Mouse (Mus musculus) lung, embryonic 15.5 days (tissue): ENCODE results near the gene 1700061G19Rik. TPM values are rescaled to one million over a fixed set of nuclear protein-coding genes. Genes with fewer than 3 reads are reported as not detected.
A peak's percentile ranks its signal among the peaks of the same experiment; 100 is the strongest.

Experiments used
- ATAC-seq: fragments of 200-750 bp; cut with Nextera tagmentation; 2 replicates; pipeline ENCODE4 v1.8.0; 2017; ENCODE audit warnings: moderate number of reproducible peaks, borderline replicate concordance; ENCODE audit not compliant: low FRiP score, low TSS enrichment; ENCODE audit errors: extremely low read depth
- H3K27ac ChIP-seq: fragments of 300-500 bp; sonication (generic); 2 replicates; pipeline ENCODE4 v1.5.1; 2015; ENCODE audit warnings: moderate library complexity, mild to moderate bottlenecking, inconsistent platforms
- H3K27me3 ChIP-seq: fragments of 300-500 bp; sonication (generic); 2 replicates; pipeline ENCODE4 v1.6.1; 2015; ENCODE audit warnings: inconsistent platforms
- H3K36me3 ChIP-seq: fragments of 300-500 bp; sonication (generic); 2 replicates; pipeline ENCODE4 v1.6.1; 2015; ENCODE audit warnings: inconsistent platforms
- H3K4me1 ChIP-seq: fragments of 300-500 bp; sonication (generic); 2 replicates; pipeline ENCODE4 v1.6.1; 2015; ENCODE audit warnings: inconsistent platforms
- H3K4me2 ChIP-seq: fragments of 300-500 bp; sonication (generic); 2 replicates; pipeline ENCODE4 v1.6.1; 2015; ENCODE audit warnings: inconsistent platforms, mild to moderate bottlenecking, moderate library complexity
- H3K4me3 ChIP-seq: fragments of 300-500 bp; sonication (generic); 2 replicates; pipeline ENCODE4 v1.5.1; 2015; ENCODE audit warnings: mild to moderate bottlenecking, inconsistent platforms
- H3K9ac ChIP-seq: fragments of 300-500 bp; sonication (generic); 2 replicates; pipeline ENCODE4 v1.6.1; 2015; ENCODE audit warnings: inconsistent platforms
- H3K9me3 ChIP-seq: fragments of 300-500 bp; sonication (generic); 2 replicates; pipeline ENCODE4 v1.6.1; 2016; ENCODE audit warnings: inconsistent platforms
- WGBS: fragments of 180-500 bp; shearing (Covaris S2); methylation state at CpG from one replicate; pipeline ENCODE4 v1.1.7; 2015; 5-methylcytosine and 5-hydroxymethylcytosine counted together
- polyA plus RNA-seq: library from polyadenylated mRNA; unstranded; fragments of >200 nt; fragmentation: Nextera tagmentation; extraction: Ambion mirVana; gene quantifications from 2 replicates; pipeline ENCODE4 v1.2.1, GENCODE M21; 2015

1700061G19Rik gene
- polyA plus RNA-seq, 1 experiment from 2014 or later: 0.35 TPM

- H3K4me2 ChIP-seq: no peak overlapping the region
- no peak for ATAC-seq
- H3K9ac ChIP-seq: no peak overlapping the region
- H3K4me1 ChIP-seq: no peaks in the 10 kb centered on the region
- H3K4me3 ChIP-seq: no peak overlapping the region
- 69% methylated on average over 7 of the region's 7 CpGs for WGBS
- no peak overlapping the region for H3K27ac ChIP-seq
- H3K27me3 ChIP-seq: no peaks in the 10 kb centered on the region
- no peaks in the 10 kb centered on the region for H3K36me3 ChIP-seq
- no peaks in the 10 kb centered on the region for H3K9me3 ChIP-seq
These were observed 2.8 kb upstream of the 1700061G19Rik start for GRCm38 (mm10) chr17:56872512-56872911.

GRCm38 (mm10) chr17:56874237-56874636 is 1.0 kb upstream of the 1700061G19Rik start, which contains the start of gene Acsbg2:
Acsbg2 (minus strand) TSS chr17:56874447.
- 89% methylated on average over 2 of the region's 2 CpGs for WGBS
- Histone ChIP-seq H3K4me2 (no peak within 1 kb of the TSS), H3K9ac (no peak within 1 kb of the TSS), H3K4me3 (no peak within 1 kb of the TSS), H3K9me3 (no peaks in the 10 kb centered on the region), H3K27me3 (no peaks in the 10 kb centered on the region), H3K4me1 (no peaks in the 10 kb centered on the region), H3K36me3 (no peaks in the 10 kb centered on the region), H3K27ac (no peak within 1 kb of the TSS)
- no peak for ATAC-seq

DNA sequence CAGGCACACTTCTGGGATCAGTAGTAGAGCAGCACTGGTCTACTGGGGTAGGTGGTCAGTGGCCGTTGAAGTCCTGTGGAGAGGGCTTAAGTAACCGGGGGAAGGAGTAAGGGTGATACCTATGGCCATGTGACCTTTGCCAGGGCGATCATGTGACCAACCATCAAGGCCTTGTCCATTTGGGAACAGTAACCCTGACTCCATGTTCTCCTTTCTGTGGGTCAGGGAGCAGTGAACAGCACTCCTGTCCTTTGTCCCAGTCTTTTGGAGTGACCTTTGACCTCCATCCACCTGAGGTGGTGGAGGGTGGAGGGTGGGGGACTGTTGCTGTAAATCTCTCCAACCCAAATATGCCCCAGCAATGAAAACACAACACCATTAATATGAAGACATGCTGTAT is 1.2 kb downstream of the 1700061G19Rik start:
- WGBS: 81% methylated on average over 3 of the region's 3 CpGs
- H3K27me3 ChIP-seq: no peaks in the 10 kb centered on the region
- no peaks in the 10 kb centered on the region for H3K9me3 ChIP-seq
- no peaks in the 10 kb centered on the region for H3K4me1 ChIP-seq
- no peak overlapping the region for H3K4me2 ChIP-seq
- no peak overlapping the region for H3K27ac ChIP-seq
- no peaks in the 10 kb centered on the region for H3K36me3 ChIP-seq
- ATAC-seq: no peak
- H3K4me3 ChIP-seq: no peak overlapping the region
- H3K9ac ChIP-seq: no peak overlapping the region

GRCm38 (mm10) chr17:56876981-56877380 is 1.7 kb downstream of the 1700061G19Rik start:
- no peak overlapping the region for H3K27ac ChIP-seq
- no peak for ATAC-seq
- H3K4me1 ChIP-seq: no peaks in the 10 kb centered on the region
- 54% methylated on average over 8 of the region's 8 CpGs for WGBS
- no peak overlapping the region for H3K9ac ChIP-seq
- H3K27me3 ChIP-seq: no peaks in the 10 kb centered on the region
- no peak overlapping the region for H3K4me2 ChIP-seq
- H3K36me3 ChIP-seq: no peaks in the 10 kb centered on the region
- H3K9me3 ChIP-seq: no peaks in the 10 kb centered on the region
- no peak overlapping the region for H3K4me3 ChIP-seq

DNA sequence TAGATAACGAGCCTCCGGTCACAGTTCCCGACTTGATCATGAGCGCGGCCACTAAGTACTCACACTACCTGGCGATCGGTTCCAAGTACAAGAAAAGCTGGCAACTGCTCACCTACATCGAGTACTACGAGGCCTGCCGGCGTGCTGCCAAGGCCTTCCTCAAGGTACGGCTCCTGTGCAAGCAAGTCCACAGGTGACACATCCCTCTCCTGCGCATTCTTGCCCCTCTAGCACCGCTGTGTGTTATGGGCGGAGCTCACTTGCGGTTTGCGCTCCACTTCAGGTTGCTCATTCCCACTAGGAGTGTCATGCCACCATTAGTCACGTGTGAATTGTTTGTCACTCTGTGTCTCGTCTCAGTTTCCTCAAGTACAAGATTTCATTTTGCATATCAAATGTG is 2.1 kb downstream of the 1700061G19Rik start:
- Histone ChIP-seq H3K27ac (no peak overlapping the region), H3K4me2 (no peak overlapping the region)

DNA sequence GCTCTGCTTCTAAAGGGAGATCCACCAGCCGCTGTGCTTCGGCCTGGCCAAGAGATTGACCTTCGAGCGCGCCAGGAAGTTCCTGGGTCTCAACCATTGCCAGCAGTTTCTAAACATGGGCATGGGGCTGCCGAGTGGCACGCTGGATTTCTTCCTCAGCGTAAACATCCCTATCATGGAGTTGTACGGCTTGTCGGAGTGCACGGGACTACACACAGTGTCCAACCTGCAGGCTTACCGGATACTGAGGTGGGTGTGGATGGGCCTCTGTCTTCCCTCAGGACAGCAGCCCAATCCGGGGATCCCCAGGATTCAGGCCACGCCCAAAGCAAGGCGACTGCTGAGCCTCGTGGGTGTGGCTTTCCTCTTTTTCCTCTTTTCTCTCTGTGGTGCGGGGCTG is 8.3 kb downstream of the 1700061G19Rik start:
- ATAC-seq: 0 out of 2 replicates have a peak, but pooled peaks have one; percentile 24
- Histone ChIP-seq H3K4me3 (peak overlapping the region; percentile 14; the same call in 1 of the 2 replicates), H3K9me3 (no peaks in the 10 kb centered on the region), H3K27ac (no peak overlapping the region), H3K4me2 (peak overlapping the region; percentile 46), H3K36me3 (no peaks in the 10 kb centered on the region), H3K27me3 (no peaks in the 10 kb centered on the region), H3K4me1 (peaks cover 6% of the 10 kb centered on the region; the same call in 1 of the 2 replicates), H3K9ac (no peak overlapping the region)
- 26% methylated on average over 17 of the region's 17 CpGs for WGBS

More for the DNA sequence above, 2.1 kb downstream of the 1700061G19Rik start:
- no peak for ATAC-seq
- Histone ChIP-seq H3K36me3 (no peaks in the 10 kb centered on the region), H3K27me3 (no peaks in the 10 kb centered on the region), H3K4me1 (no peaks in the 10 kb centered on the region), H3K9me3 (no peaks in the 10 kb centered on the region), H3K4me3 (no peak overlapping the region), H3K9ac (no peak overlapping the region)
- WGBS: 80% methylated on average over 19 of the region's 19 CpGs

- H3K4me2 ChIP-seq: no peak overlapping the region
These were observed 9.1 kb downstream of the 1700061G19Rik start for GRCm38 (mm10) chr17:56884331-56884730.

DNA sequence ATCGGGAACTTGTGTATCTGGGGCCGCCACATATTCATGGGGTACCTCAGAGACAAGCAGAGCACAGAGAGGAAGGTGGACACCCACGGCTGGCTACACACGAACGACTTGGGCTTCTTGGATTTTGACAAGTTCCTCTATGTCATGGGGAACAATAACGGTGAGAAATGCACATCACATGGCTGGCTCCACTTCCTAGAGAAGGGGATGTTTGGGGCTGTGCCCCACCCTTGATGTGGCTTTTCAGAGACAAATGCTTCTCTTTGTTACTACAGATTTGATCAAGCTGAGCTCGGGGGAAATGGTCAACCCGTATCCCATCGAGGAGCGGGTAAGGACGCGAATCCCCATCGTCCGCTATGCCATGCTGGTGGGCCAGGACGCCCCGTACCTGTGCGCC is 9.5 kb downstream of the 1700061G19Rik start:
- Histone ChIP-seq H3K9ac (no peak overlapping the region), H3K4me1 (peaks cover 6% of the 10 kb centered on the region; the same call in 1 of the 2 replicates), H3K36me3 (peaks cover 5% of the 10 kb centered on the region), H3K27me3 (no peaks in the 10 kb centered on the region), H3K4me3 (no peak overlapping the region), H3K9me3 (no peaks in the 10 kb centered on the region), H3K27ac (no peak overlapping the region), H3K4me2 (no peak overlapping the region)
- whole genome bisulfite sequencing: 88% methylated on average over 17 of the region's 17 CpGs
- ATAC-seq: no peak

More at GRCm38 (mm10) chr17:56884331-56884730, 9.1 kb downstream of the 1700061G19Rik start:
- Histone ChIP-seq H3K4me1 (peaks cover 6% of the 10 kb centered on the region; the same call in 1 of the 2 replicates), H3K9ac (no peak overlapping the region), H3K4me3 (no peak overlapping the region), H3K36me3 (no peaks in the 10 kb centered on the region; the same call in 1 of the 2 replicates), H3K27ac (no peak overlapping the region), H3K27me3 (no peaks in the 10 kb centered on the region), H3K9me3 (no peaks in the 10 kb centered on the region)
- 39% methylated on average over 5 of the region's 5 CpGs for WGBS
- no peak for ATAC-seq

- WGBS: 90% methylated on average over 2 of the region's 3 CpGs
These were observed 12.8 kb downstream of the 1700061G19Rik start for GRCm38 (mm10) chr17:56888050-56888449.

DNA sequence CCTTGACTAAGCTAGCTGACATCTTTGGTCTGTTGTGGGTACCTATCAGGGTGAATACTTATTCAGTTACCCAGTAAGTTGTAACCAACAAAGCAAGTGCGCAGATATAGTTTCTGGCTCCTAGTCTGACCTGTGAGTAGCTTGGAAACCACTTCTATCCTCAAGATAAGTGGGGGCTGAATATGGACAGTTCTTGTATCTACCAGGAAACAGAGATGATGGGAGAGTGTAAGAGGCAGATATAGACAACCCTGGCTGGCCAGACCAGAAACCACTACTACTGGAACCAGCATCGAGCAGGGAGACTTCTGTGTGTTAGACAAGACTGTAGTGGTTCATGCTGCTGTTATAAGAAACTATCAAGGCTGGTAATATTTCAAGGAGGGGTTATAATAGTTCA is 14.7 kb downstream of the 1700061G19Rik start:
- WGBS: 90% methylated on average over 2 of the region's 2 CpGs
- Histone ChIP-seq H3K9me3 (no peaks in the 10 kb centered on the region), H3K4me1 (no peaks in the 10 kb centered on the region), H3K9ac (no peak overlapping the region), H3K4me2 (no peak overlapping the region), H3K27me3 (no peaks in the 10 kb centered on the region), H3K4me3 (no peak overlapping the region), H3K36me3 (peaks cover 45% of the 10 kb centered on the region), H3K27ac (no peak overlapping the region)
- ATAC-seq: no peak

More at GRCm38 (mm10) chr17:56888050-56888449, 12.8 kb downstream of the 1700061G19Rik start:
- H3K4me1 ChIP-seq: peaks cover 6% of the 10 kb centered on the region; the same call in 1 of the 2 replicates
- H3K4me2 ChIP-seq: no peak overlapping the region
- H3K4me3 ChIP-seq: no peak overlapping the region
- no peak for ATAC-seq
- no peaks in the 10 kb centered on the region for H3K27me3 ChIP-seq
- H3K9ac ChIP-seq: no peak overlapping the region
- H3K9me3 ChIP-seq: no peaks in the 10 kb centered on the region
- H3K27ac ChIP-seq: no peak overlapping the region
- peaks cover 25% of the 10 kb centered on the region for H3K36me3 ChIP-seq

DNA sequence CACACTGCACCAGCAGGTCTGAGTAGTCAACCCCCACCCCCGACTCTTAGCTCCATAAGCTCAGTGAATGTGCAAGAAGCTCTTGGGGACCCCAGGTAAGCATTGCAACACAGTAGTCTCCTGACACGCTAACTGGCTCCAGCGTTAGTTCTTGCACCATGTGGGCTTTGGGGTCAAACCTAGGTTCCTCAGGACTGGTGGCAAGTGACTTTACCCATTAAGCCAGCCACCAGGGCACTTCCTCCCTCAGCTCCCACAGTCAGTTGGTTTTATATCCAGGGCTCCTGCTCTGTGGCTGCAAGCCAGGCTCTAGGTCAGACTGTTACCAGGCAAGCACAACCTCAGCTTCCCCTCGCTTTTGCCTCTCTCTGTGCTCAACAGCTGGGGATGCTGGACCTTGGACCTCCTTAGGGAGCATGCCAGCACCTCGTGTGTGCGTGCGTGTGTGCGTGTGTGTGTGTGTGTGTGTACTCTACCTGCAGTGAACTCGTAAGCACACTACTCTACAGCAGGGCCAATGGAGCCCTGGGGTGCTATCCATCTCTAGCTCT is 20.2 kb downstream of the 1700061G19Rik start:
- Histone ChIP-seq H3K9me3 (no peaks in the 10 kb centered on the region), H3K4me3 (no peak overlapping the region), H3K27me3 (no peaks in the 10 kb centered on the region), H3K36me3 (peaks cover 75% of the 10 kb centered on the region), H3K4me2 (no peak overlapping the region), H3K9ac (no peak overlapping the region), H3K4me1 (no peaks in the 10 kb centered on the region), H3K27ac (no peak overlapping the region)
- ATAC-seq: no peak
- WGBS: 86% methylated on average over 9 of the region's 9 CpGs

- WGBS: 91% methylated on average over 6 of the region's 6 CpGs
- Histone ChIP-seq H3K27me3 (no peaks in the 10 kb centered on the region), H3K9me3 (no peaks in the 10 kb centered on the region), H3K4me1 (no peaks in the 10 kb centered on the region), H3K36me3 (peaks cover 78% of the 10 kb centered on the region), H3K4me2 (no peak overlapping the region), H3K9ac (no peak overlapping the region), H3K27ac (no peak overlapping the region), H3K4me3 (no peak overlapping the region)
- no peak for ATAC-seq
These were observed 21.3 kb downstream of the 1700061G19Rik start for GRCm38 (mm10) chr17:56896513-56897129.
